ENCODE assay signal across 9 mouse cellular contexts in genomic region chr2:158121645-158122326, GRCm38 (mm10). TPM values are rescaled to one million over a fixed set of nuclear protein-coding genes. Genes with fewer than 3 reads are reported as not detected.
DNase-seq lines count a peak whose midpoint lies in the region; ATAC-seq lines count a peak whose summit lies in the region.
"Had no signal": no experiment of that assay in that cellular context is flagged by ENCODE, and none has a peak within 500 bp of the region (broad histone marks: within the 10 kb centered on the region; RNA-seq: fewer than 3 reads in every experiment).

No protein-coding gene starts in this region.

- H3K27ac ChIP-seq in hindbrain, embryonic 14.5 days: peak overlapping the region; percentile 43; the same call in 1 of the 2 replicates
- no peak overlapping the region for H3K27ac ChIP-seq in hindbrain, embryonic 12.5 days
- H3K27ac ChIP-seq: macrophage had no signal

- H3K4me2 ChIP-seq in hindbrain, embryonic 14.5 days (replicated peaks): no peak overlapping the region
- no peak overlapping the region for H3K4me2 ChIP-seq in hindbrain, embryonic 12.5 days (replicated peaks)

- peaks cover 15% of the 10 kb centered on the region for H3K4me1 ChIP-seq in hindbrain, embryonic 14.5 days (replicated peaks; ENCODE audit: control insufficient read depth, insufficient read depth, low read length)
- H3K4me1 ChIP-seq in hindbrain, embryonic 12.5 days: peaks cover 13% of the 10 kb centered on the region

- H3K27me3 ChIP-seq in hindbrain, embryonic 14.5 days (ENCODE audit: control insufficient read depth, insufficient read depth, low read length): no peaks in the 10 kb centered on the region
- H3K27me3 ChIP-seq in hindbrain, embryonic 12.5 days: no peaks in the 10 kb centered on the region

- 57% methylated on average over 12 of the region's 12 CpGs for WGBS in hindbrain, embryonic 14.5 days
- 76% methylated on average over 12 of the region's 12 CpGs for WGBS in hindbrain, embryonic 12.5 days

- ATAC-seq in hindbrain, embryonic 14.5 days (ENCODE audit: low FRiP score): no peak
- ATAC-seq in hindbrain, embryonic 12.5 days (ENCODE audit: low FRiP score): no peak

- H3K4me3 ChIP-seq in hindbrain, embryonic 14.5 days (replicated peaks; ENCODE audit: low read length): no peak overlapping the region
- H3K4me3 ChIP-seq in hindbrain, embryonic 12.5 days: no peak overlapping the region

- H3K9me3 ChIP-seq in hindbrain, embryonic 14.5 days (ENCODE audit: control insufficient read depth, low read length): no peaks in the 10 kb centered on the region
- no peaks in the 10 kb centered on the region for H3K9me3 ChIP-seq in hindbrain, embryonic 12.5 days (replicated peaks)

- intact Hi-C loops in gastrocnemius, postnatal 36 days (cut with DNase I): no loop called here

- H3K9ac ChIP-seq in hindbrain, embryonic 14.5 days: no peak overlapping the region
- no peak overlapping the region for H3K9ac ChIP-seq in hindbrain, embryonic 12.5 days

- DNase-seq in hindbrain, embryonic 14.5 days (ENCODE audit: low spot score): peak; percentile 46
- peak; percentile 93 for DNase-seq in adrenal gland, postnatal 14 days
- DNase-seq in gastrocnemius, postnatal 36 days: peak; percentile 70 to 80
- DNase-seq in kidney, adult 8-10 months: peak; percentile 83 to 86
- peak; percentile 86 for DNase-seq in lung, postnatal 10 days
- no peak for DNase-seq in thymus, postnatal 14 days
- DNase-seq in right cerebral cortex, postnatal 25 days: no peak

- no peaks in the 10 kb centered on the region for H3K36me3 ChIP-seq in hindbrain, embryonic 14.5 days (replicated peaks; ENCODE audit: control insufficient read depth, insufficient read depth)
- H3K36me3 ChIP-seq in hindbrain, embryonic 12.5 days: no peaks in the 10 kb centered on the region

RNA-seq across cellular contexts. Expression of gene Tgm2, which starts 24.4 kb away (rescaled TPM):
- 5.5 and 6.1 TPM in 2 replicates for polyA plus RNA-seq in hindbrain, embryonic 14.5 days (2014; fragmentation: Nextera tagmentation; extraction: Ambion mirVana)
- polyA plus RNA-seq in hindbrain, embryonic 12.5 days (2016; fragmentation: Nextera tagmentation; extraction: Ambion mirVana): 9.9 and 11.1 TPM in 2 replicates
- 69.0 and 75.1 TPM in 2 replicates for total RNA-seq in adrenal gland, postnatal 14 days (2021)
- total RNA-seq in gastrocnemius, postnatal 36 days (2021): 10 to 100 TPM; 41.0 to 53.1 TPM

Comparison
In these comparisons a context has a peak if more than half of its experiments do, and no peak if none do; other contexts are left out.
1. DNase-seq: peak in hindbrain, embryonic 14.5 days (single experiment), adrenal gland, postnatal 14 days (single experiment), gastrocnemius, postnatal 36 days (2 of 2), kidney, adult 8-10 months (2 of 2) and lung, postnatal 10 days (single experiment); none in thymus, postnatal 14 days (single experiment) and right cerebral cortex, postnatal 25 days (single experiment).